Mouse (Mus musculus): ENCODE measurements around the gene Upk1b.
"Not testable (repeated sequence)": the region's sequence is repeated elsewhere in the genome, so short reads cannot be mapped to it uniquely, and the experiment has no call there.

The Upk1b gene

DNA sequence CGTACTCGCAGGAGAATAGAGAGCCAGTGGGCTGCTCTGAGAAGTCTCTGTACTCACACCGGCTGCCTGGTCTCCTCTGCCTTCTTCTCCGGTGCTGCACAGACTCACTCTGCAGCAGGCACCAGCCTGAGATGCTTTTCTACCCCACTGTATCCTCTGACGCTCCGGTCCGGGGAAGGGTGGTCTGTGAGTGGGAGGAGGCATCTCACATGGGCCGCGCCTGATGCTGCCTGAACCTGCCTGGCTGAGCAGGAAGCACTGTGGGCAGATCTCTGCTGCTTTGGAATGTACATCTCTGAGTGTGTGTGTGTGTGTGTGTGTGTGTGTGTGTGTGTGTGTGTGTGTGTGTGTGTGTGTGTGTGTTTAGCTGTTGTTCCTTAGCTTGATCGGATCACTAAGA, at the start of gene Upk1b:
Gene Upk1b (minus strand): TSS at position 238 of the 400 bp plus-strand sequence.
- DNase-seq (ENCODE audit: low spot score in 2 of 2): no peak

DNA sequence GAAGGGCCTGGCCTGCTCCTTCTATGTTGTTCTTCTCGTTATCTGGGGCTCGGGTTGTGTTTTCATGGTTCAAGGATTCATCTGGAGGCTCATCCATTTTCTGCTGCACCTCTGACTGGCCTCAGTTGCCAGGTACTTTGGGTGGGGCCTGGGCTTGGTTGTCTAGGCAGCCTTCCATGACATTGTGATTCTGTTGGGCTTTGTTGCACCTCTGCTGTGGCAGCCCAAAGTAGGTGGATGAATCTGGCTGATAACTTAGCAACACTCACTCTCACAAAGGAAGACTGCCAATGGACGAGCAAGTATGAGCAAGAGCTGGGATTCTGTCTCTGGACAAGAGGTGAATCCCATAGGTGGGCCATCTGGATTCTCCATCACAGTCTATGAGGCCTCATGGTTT, 28.5 kb upstream of the Upk1b start, which contains the start of gene 4930435E12Rik:
Gene 4930435E12Rik (minus strand): TSS at position 101 of the 400 bp plus-strand sequence.
- no peak for DNase-seq (ENCODE audit: low spot score in 2 of 2)

DNA sequence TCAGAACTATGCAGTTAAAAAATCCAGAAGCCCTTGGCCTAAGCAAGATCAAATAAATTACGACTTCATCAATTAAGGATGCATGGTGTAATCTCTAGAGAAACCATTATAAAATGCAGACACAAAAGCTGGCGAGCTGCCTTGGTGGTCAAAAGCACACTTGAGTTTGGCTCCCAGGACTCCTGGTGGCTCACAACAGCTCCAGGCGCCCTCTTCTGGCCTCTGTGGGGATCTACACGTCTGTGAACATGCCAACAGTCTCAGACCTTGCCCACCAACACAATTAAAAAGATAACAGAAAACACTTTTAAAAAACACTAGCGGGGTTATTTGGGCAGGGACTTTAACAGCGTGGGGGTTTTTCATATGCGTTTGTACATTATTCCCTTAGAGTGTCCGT, 12.4 kb upstream of the Upk1b start:
- DNase-seq (ENCODE audit: low spot score in 2 of 2): peak; percentile 22 to 56

DNA sequence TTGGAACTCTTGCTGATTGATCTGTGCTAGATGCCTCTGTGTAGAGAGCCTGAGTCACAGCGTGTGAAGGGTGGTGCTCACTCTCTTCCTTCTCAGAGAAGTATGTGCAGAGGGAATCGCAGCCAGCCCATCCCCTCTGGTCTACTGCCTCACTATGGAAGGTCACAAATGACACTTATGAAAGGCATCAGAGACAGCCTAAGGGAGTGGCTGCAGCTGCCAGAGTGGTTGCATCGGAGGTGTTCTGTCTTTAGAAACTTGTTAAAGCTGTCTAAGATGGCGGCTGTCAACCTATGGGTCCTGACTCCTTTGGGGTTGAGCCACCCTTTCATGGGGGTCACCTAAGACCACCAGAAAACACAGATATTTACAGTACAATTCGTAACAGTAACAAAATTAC, 10.1 kb upstream of the Upk1b start:
- DNase-seq (ENCODE audit: low spot score in 2 of 2): no peak

DNA sequence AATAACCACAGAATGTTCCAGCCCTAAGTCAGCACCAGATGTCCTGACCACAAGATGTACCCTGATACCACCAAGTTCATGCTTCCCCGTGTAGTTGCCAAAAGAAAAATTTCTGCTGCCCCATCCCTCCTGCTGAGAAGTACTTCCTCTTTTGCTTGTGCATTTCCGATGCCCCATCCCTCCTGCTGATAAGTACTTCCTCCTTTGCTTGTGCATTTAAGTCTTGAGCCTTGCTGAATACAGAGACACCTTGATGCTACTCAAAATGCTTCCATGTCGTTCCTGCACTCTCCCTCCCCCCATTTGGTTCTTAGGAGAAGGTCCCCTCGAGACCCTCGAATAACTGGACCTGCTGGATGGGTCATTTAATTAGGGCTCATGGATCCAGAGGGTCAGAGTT, 7.7 kb upstream of the Upk1b start:
- not testable (repeated sequence) for DNase-seq (ENCODE audit: low spot score in 2 of 2)

DNA sequence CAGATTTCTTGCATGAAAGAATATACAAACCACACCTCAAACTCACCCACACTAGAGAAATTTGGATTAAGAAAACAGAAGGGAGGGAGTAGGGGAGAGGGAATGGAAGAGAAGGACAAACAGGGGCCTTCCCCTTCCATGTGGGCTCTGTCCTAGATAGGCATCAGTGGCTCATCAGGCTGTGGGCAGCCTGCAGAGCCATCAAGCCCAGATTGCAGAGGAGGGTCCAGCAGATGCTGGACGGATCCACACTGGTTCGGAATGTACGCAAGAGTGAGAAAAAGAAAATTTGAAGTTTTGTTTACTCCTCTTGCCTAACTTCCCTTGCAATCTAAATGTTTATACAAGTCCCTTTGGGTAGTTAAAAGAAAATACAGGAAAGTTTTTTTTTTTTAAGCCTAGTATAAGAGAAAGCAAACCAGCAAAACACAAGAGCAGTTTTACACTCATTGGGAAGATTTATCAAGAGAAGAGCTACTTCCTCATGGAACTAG, 1.1 kb downstream of the Upk1b start:
- no peak for DNase-seq (ENCODE audit: low spot score in 2 of 2)

DNA sequence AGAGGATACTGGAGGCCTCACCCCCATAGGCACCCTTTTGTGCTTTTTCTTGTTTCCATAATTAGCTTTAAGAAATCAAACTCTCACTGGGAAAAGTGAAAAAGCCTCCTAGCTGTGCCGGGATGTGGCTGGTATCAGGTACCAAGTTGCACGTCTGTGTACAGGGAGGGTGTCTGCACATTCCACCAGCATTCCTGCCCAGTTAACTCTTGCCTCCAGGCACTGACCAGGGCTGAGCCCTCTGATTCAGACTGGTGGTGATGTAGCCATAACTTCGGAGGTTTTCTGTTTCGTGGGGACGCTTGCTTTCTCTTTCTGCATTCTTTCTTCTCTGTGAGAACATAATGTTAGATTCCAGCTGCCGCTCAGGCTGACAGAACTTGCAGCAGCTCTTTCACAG, 7.0 kb downstream of the Upk1b start:
- DNase-seq (ENCODE audit: low spot score in 2 of 2): no peak

DNA sequence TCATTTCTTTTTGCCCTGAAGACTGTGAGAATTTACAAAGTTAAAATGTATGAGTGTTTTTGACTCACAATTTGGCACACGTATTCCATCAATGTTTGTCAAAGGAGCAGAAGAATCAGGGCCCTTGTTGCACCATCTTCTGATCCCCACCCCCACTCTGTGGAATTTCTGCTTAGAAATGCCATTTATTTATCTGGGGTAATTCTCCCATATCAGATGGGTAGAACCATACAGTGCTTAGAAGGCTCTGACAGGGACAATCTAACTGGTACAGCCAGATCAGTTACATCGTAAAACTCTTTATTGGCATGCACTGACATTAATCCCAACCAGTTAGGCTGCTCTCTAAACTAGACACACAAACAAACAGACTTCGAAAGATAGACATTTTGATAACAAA, 10.2 kb downstream of the Upk1b start:
- no peak for DNase-seq (ENCODE audit: low spot score in 2 of 2)

DNA sequence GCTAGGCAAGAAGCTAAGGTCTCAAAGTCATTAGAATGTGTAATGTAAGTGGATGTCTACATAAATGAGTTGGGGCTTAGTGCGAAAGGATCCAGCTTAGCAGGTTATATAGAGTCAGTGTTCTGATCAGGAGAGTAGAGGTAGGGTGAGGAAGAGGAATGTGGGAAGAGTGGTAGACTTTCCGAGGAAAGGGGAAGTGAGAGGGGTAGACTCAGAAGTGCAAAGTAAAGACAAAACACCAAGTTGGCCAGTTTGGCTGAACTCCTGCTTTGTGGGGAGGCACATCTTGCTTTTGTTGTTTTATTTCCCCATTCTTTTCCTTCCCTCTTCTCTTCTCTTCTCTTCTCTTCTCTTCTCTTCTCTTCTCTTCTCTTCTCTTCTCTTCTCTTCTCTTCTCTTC, 11.1 kb downstream of the Upk1b start:
- DNase-seq (ENCODE audit: low spot score in 2 of 2): no peak

DNA sequence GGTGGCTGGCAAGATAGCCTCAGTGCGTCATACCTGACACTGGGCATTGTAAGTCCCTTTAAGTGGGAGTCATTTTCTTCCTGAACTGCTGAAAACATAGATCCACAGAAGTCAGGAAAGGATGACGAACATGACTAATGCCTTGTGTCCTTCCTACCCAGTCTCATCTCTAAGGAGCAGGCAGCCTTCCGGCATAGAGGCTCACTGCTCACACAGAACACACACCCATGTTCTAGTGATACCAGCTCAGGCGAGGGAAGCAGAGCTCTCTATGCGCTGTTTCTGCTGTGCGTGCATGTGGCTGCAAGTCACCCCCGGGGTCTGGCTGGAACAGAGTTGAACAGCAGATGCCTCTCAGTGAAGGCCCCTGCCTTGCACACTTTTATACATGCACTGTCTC, 14.8 kb downstream of the Upk1b start:
- DNase-seq (ENCODE audit: low spot score in 2 of 2): no peak

DNA sequence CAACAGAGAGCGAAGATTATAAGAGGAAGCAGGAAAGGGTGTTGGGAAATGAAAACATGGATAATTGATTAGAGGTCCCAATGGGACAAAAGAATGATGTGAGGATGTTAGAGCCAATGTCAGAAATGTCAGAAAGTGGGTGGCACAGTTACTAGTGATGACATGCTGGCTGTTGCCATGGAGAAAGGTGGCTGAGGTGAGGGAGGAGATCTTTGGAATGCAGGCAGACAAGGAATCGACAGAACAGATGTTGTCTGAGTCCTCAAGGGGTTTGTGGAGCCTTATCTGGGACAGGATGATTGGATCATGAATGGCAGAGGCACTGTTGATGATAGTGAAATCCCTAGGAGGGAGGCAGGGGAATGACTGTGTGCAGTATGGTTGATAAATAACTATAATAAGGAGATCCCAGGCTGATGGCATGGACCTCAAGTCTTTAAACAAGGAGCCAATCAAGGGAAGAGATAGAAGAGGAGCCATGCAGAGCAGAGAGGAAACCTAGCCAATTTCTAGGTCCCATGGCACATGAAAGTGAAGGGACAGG, 17.5 kb downstream of the Upk1b start:
- DNase-seq (ENCODE audit: low spot score in 2 of 2): no peak

DNA sequence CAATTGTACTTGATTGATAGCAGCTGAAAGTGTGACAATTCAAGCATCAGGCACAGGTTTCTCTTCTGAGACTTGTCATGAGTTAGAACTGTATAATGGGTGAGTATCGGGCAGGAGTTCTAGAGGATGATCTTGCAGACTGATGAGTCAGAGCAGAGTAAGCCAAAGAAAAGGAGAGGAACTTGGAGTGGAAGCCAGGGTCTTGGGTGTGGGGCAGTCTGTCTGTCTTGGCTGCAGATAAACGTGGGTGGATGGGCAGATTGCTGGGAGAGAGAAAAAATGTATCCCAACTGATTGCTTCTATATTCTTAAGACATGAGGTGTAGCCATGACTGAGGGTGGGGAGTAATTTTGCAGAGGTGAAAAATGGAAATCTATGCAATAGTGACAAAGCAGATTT, 18.2 kb downstream of the Upk1b start:
- DNase-seq (ENCODE audit: low spot score in 2 of 2): no peak

DNA sequence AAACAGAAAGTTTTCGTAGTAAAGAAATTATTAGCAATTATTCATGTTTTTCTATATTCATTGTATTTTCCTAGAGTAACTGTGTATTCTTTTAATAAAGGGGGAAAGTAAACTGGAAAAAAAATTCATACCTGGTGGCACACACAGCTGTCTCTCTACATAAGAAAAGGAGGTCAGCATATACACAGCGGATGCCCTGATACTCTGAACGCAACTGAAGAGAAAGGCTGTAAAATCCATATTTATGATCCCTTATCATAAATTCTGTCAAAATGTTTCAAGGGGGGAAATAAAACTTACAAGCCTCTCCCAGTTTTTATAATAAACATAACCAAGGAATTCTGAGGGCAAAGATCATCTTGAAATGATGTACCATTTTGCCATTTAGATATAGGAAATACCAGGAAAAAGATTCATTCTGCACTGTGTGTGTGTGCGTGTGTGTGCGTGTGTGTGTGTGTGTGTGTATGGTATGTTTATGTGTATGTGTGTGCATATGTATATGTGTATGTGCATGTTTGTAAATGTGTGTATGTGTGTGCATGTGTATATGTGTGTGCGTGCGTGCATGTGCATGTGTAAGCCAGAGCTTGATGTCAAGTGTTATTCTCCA, 19.1 kb downstream of the Upk1b start:
- no peak for DNase-seq (ENCODE audit: low spot score in 2 of 2)

DNA sequence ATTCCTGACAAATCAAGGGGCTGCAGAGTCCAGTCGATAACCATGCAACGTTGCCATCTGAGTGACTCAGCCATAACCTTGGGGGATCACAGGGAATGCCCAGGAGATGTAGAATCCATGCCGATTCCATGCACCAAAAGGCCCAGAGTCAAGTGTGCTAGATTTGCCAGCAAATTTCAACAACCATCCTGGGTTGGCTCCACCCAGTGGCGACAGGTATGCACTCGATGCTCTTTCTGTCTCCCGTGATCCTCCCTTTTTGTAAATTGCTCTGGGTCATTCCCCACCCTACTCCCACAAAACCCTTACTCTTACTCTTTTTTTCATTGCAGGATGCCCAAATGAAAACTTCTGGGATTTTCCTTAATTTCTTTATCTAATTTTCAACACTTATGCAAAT, 23.8 kb downstream of the Upk1b start:
- DNase-seq (ENCODE audit: low spot score in 2 of 2): no peak

DNA sequence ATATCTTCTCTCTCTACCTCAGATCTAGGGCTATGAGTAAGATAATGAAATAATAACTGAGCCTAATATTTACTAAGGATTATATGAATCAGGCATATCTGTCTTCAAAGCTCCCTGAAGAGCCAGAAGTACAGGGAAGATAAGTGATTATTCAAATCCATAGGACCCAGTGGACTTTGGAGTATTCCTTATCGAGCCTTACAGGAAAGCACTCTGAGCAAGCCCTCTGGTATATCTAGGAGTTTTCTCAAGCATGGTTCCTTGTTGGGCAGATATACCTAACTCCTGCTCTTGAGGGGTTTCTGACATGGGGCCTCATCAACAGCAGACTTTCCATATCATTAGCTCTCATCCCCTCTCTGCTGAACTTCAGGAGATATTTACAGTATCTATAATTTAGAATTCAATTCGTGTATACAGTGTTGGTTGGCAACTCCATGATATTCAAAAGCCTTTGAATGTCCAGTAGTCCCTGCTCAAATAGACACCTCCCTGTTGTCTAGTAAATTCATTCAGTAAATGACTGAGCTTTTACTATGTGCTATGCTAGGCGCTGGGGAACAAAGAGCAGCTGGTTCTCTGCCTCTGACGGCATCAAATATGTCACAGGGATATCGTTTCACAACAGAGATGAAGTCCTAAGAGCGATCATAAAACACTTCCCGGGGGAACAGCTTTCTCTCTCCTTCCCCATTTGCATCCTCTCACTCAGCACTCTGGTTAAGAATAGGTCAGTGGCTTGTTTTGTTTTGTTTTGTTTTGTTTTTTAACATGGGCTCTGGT, 25.0 kb downstream of the Upk1b start:
- no peak for DNase-seq (ENCODE audit: low spot score in 2 of 2)

DNA sequence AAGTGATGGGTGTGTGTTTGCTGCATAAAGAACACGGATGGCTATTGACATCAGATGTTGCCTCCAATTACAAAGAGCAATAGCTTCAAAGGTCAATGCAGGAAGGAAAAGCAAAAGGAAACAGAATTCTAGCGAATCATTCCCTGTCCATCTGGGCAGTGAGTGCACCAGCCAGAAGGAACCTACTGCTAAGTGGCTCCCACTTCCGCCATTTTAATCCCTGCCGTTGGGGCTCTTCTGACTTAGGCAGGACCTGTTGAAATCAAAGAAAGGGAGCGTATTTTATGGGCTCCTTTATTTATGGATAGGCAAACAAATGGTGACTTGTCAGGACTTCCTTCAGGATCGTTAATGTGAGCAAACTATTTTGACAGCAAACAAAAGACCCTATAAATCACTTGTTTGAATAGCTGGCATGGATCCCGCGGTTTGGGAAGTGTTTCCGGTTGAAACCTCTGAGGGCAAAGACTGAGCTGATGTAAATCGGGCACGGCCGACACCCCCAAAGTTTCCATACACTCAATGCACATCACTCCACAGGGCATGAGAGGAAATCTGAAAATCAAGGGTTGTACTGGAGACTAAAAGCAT, 27.1 kb downstream of the Upk1b start:
- DNase-seq (ENCODE audit: low spot score in 2 of 2): no peak

DNA sequence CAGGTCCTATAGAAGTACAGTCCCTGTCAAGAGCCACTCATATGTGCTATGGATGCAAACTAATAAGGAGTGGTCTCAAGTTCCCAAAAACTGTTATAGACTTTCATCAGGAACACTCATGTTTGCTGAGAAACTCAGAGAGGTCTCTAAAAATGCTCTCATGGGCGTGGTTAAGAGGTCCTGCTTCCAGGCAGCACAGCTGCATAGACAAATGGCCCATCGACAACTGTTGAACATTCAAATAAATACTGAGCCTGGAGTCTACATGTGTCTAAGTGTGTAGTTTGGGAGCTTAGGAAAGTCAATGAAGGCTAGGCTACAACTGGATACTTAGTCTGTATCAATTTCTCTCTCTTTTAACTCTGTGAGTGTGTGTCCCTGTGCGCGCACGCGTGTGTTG, 29.0 kb downstream of the Upk1b start:
- DNase-seq (ENCODE audit: low spot score in 2 of 2): no peak

DNA sequence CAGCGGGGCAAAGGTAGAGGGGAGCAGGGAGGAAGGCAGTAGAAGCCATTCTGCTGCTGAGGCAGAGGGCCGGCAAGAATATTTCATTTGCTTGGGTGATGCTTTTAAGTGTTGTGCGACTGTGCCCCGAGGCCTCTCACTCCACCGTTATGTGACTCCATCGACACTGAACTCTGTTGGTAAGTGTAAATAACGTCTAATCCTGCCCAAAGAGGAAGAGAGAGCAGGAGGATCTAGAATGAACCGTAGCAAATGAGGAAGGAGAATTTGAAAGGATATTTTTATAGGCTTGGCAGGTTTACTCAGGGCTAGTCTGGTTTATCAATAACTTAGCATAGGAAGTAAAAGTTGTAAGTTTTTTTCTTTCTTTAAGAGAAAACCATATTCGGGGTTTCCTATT, 30.6 kb downstream of the Upk1b start:
- no peak for DNase-seq (ENCODE audit: low spot score in 2 of 2)

DNA sequence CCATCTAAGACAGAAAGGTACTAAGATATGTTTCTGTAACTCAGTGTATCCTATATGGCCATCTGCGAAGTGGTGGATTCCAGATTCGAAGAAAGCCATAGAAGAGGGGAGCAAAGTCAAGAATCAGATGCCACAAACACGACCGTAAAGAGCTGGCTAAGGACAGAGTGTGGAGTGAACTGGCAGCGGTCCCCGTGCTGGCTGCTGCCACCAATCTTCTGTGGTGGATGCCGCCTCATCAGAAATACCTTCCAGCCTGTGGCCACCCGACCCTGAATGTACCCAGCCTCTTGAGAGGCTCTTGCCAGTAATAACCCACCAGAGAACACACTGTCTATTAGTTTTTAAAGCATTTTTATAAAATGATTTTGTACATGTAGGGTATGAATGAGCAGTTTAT, 31.7 kb downstream of the Upk1b start:
- DNase-seq (ENCODE audit: low spot score in 2 of 2): no peak

DNA sequence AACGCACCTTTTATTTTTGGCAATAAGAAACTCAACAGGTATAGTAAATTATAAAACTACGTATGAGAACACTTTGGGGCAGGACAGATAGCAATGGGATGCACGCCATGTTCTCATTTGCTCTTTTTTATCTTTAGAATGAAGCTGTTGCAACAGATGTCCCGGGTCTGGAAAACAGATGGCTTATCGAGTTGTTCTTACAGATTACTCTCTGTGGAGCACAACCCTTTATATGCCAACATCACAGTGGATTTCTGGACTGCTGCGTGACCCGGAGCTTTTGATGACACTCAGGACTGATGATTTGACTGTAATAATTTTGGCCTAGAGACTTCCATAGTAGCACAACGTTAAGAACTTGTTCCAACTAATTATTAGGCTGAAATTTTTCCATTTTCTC, 32.4 kb downstream of the Upk1b start:
- no peak for DNase-seq (ENCODE audit: low spot score in 2 of 2)

DNA sequence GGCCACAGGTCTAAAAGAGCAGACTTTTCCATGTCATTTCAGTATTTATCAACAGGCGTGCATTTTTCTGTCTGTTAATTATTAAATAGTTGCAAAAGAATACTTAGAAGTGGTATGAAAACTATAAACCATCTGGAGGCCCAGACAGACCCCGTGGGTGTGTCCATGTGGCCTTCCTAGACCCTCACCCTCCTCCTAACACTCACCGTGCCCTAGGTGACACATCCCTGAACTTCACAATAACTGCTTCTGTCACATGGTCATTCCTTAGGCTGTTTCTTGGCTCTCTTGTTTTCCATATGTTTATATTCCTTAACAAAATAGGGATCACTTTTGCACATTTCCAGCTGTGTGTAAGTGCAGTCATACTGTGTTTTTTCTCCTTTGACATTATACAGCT, 33.5 kb downstream of the Upk1b start:
- DNase-seq (ENCODE audit: low spot score in 2 of 2): no peak

DNA sequence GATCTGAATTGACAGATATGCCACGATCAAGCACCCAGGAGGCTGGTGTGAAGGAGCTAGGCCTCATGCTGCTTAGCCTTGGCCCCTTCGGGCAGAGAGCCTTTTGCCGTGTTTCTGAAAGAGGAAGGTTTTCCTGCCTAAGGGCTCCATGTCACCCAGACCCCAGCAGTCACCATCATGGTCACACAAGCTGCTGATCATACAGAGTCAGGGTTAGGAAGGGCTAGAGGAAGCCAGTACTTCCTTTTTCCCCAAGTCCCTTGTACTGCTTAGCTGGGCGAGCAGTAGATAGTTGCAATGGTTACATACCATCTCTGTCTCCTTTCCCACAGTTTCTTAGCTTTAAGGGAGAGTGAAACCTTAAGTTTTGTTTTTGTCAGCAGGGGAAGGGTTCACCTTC, 36.6 kb downstream of the Upk1b start:
- no peak for DNase-seq (ENCODE audit: low spot score in 2 of 2)

DNA sequence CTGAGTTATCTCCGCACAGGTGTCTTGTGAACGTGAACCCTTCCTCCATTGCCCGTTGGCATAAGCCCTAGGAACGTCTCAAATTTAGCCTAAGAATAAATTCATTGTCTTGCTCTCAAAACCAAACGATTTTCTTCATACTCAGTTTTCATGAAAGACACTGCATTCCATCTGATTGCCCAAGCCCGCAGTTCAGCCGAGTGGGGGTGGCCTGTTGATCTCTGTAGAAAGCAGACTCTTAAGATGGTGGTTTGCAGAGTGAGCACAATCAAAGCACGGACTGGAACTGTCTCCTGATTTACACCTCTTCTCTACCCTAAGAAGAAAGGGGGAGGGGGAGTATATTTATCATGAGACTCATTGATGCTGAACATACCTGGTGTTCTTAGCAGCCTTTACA, 37.7 kb downstream of the Upk1b start:
- no peak for DNase-seq (ENCODE audit: low spot score in 2 of 2)
